Mouse (Mus musculus) embryonic facial prominence, embryonic 10.5 days (tissue): Measurements from ENCODE around the gene Plekhg5. TPM values are rescaled to one million over a fixed set of nuclear protein-coding genes. Genes with fewer than 3 reads are reported as not detected.

Experiments used
- DNase-seq: peaks from one replicate; pipeline ENCODE4 v3.0.0-alpha.2; 2017; ENCODE audit warnings: low spot score
- H3K27ac ChIP-seq: fragments of 300-500 bp; sonication (generic); replicated peaks from 2 replicates; pipeline ENCODE4 v1.5.1; 2016; ENCODE audit warnings: mild to moderate bottlenecking
- H3K27me3 ChIP-seq: fragments of 300-500 bp; sonication (generic); replicated peaks from 2 replicates; pipeline ENCODE4 v1.6.1; 2016; ENCODE audit warnings: low read depth, mild to moderate bottlenecking; ENCODE audit not compliant: poor library complexity, severe bottlenecking
- H3K36me3 ChIP-seq: fragments of 300-500 bp; sonication (generic); replicated peaks from 2 replicates; pipeline ENCODE4 v1.6.1; 2016; ENCODE audit warnings: mild to moderate bottlenecking, moderate library complexity
- H3K4me1 ChIP-seq: fragments of 300-500 bp; sonication (generic); 2 replicates; pipeline ENCODE4 v1.6.1; 2016
- H3K4me3 ChIP-seq: fragments of 300-500 bp; sonication (generic); 2 replicates; pipeline ENCODE4 v1.5.1; 2016; ENCODE audit warnings: mild to moderate bottlenecking, moderate library complexity
- H3K9me3 ChIP-seq: fragments of 300-500 bp; sonication (generic); 2 replicates; pipeline ENCODE4 v1.6.1; 2016; ENCODE audit warnings: mild to moderate bottlenecking
- WGBS: fragments of 180-500 bp; shearing (Covaris S2); methylation state at CpG from one replicate; pipeline ENCODE4 v1.1.7; 2016; 5-methylcytosine and 5-hydroxymethylcytosine counted together
- polyA plus RNA-seq: library from polyadenylated mRNA; unstranded; fragments of >200 nt; fragmentation: Nextera tagmentation; extraction: Ambion mirVana; gene quantifications from 2 replicates; pipeline ENCODE4 v1.2.1, GENCODE M21; 2016

The Plekhg5 gene
- polyA plus RNA-seq, 1 experiment from 2014 or later = 13.2 TPM

- H3K4me1 ChIP-seq = peaks cover 29% of the 10 kb centered on the region
- H3K9me3 ChIP-seq = no peaks in the 10 kb centered on the region
- no peak overlapping the region for H3K4me3 ChIP-seq
- 85% methylated on average over 2 of the region's 2 CpGs for WGBS
- peaks cover 89% of the 10 kb centered on the region for H3K27me3 ChIP-seq
- H3K36me3 ChIP-seq = no peaks in the 10 kb centered on the region
- no peak overlapping the region for H3K27ac ChIP-seq
- no peak for DNase-seq
These were observed 64.6 kb downstream of the Plekhg5 start for GRCm38 (mm10) chr4:152136876-152137250.

GRCm38 (mm10) chr4:152138497-152139260 lies 66.4 kb downstream of the Plekhg5 start:
- no peak overlapping the region for H3K27ac ChIP-seq
- DNase-seq = peak; percentile 93
- H3K27me3 ChIP-seq = peaks cover 83% of the 10 kb centered on the region

DNA sequence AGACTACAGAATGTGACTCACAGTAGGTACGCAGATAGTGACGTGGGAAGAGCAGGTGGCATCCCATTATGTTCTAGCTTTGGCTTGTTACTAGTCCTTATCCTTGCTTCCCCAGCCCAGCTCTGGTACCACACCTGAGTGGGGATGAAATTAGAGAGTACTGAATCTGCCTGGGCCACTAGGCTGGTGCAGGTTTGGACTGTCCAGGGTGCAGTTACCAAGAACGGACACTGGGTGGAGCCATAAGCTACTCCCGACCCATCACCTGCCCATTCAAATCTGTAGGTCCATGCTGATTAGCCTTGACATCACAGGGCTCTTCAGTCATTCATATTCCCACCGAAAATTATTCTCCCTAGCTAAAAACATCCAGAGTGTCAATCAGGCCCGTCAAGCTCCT lies 68.1 kb downstream of the Plekhg5 start:
- no peaks in the 10 kb centered on the region for H3K36me3 ChIP-seq
- no peaks in the 10 kb centered on the region for H3K9me3 ChIP-seq
- DNase-seq = peak; percentile 64
- no peak overlapping the region for H3K4me3 ChIP-seq
- peaks cover 77% of the 10 kb centered on the region for H3K27me3 ChIP-seq
- WGBS = 33% methylated on average over 6 of the region's 6 CpGs
- no peak overlapping the region for H3K27ac ChIP-seq
- H3K4me1 ChIP-seq = peaks cover 15% of the 10 kb centered on the region

More at GRCm38 (mm10) chr4:152138497-152139260, 66.4 kb downstream of the Plekhg5 start:
- H3K4me3 ChIP-seq = peak overlapping the region; percentile 64
- no peaks in the 10 kb centered on the region for H3K36me3 ChIP-seq
- peaks cover 15% of the 10 kb centered on the region for H3K4me1 ChIP-seq
- no peaks in the 10 kb centered on the region for H3K9me3 ChIP-seq
- WGBS = 2% methylated on average over 51 of the region's 51 CpGs

- Histone ChIP-seq H3K36me3 (no peaks in the 10 kb centered on the region), H3K4me3 (no peak overlapping the region), H3K4me1 (peaks cover 11% of the 10 kb centered on the region), H3K9me3 (no peaks in the 10 kb centered on the region), H3K27ac (no peak overlapping the region), H3K27me3 (peaks cover 77% of the 10 kb centered on the region)
- no peak for DNase-seq
- WGBS = 80% methylated on average over 8 of the region's 8 CpGs
These were observed 69.3 kb downstream of the Plekhg5 start for GRCm38 (mm10) chr4:152141521-152142135.

DNA sequence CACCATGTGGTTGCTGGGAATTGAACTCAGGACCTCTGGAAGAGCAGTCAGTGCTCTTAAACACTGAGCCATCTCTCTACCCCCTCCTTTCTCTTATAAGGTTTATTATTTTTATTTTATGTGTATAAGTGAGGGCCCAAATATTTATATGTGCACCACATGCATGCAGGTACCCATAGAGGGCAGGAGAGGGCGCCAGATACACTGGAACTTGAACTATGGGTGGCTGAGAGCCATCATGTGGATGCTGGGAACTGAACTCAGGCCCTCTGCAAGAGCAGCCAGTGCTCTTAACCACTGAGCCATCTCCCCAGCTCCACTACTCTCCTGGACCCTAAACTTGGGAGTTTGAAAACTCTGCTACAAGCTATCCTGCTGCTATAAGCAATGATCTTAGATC lies 71.3 kb downstream of the Plekhg5 start:
- H3K27ac ChIP-seq = no peak overlapping the region
- H3K27me3 ChIP-seq = peaks cover 77% of the 10 kb centered on the region
- H3K4me1 ChIP-seq = peaks cover 5% of the 10 kb centered on the region
- no peaks in the 10 kb centered on the region for H3K36me3 ChIP-seq
- H3K4me3 ChIP-seq = no peak overlapping the region
- WGBS = 33% methylated on average over 1 of the region's 1 CpGs
- DNase-seq = no peak
- H3K9me3 ChIP-seq = no peaks in the 10 kb centered on the region

- H3K36me3 ChIP-seq = no peaks in the 10 kb centered on the region
- H3K9me3 ChIP-seq = no peaks in the 10 kb centered on the region
- peaks cover 81% of the 10 kb centered on the region for H3K27me3 ChIP-seq
- WGBS = 82% methylated on average over 10 of the region's 10 CpGs
- DNase-seq = no peak
- H3K27ac ChIP-seq = no peak overlapping the region
- no peaks in the 10 kb centered on the region for H3K4me1 ChIP-seq
- H3K4me3 ChIP-seq = no peak overlapping the region
These were observed 73.2 kb downstream of the Plekhg5 start for GRCm38 (mm10) chr4:152145473-152145872.

DNA sequence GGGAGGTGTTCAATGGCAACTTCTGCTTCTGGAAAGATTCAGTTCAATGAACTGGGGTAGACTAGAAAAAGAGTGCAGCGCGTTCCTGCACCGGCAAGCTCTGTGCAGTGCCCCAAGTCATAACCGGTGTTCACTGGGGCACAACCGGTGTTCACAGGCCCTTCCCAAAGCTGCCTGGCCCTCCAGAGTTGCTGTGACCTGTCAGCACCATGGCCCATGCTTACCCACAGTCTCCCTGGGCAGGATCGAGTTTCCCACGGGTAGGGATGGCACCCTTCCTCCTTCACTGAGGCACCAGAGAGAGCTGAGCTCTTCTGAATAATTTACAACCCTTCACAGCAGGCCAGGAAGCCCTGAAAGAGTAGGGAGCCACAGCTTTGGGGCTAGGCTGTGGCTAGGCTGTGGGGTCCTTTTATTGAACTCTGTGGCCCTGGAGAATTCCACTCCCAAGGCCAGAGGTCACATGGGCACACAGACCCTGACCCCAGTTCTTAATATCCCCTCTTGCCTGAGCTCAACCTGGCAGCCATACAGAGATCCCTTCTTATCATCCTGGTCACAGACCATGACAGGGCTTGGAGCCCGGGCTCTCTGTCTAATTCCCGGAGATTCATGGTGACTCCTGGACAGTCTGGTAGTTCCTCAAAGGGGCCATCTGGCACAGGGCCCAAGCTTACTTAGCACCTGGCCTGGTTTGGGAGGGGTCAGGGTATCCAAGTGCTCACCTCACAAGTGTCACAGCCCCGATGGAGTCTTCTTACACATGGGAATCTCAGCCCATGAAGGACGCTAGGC lies 73.9 kb downstream of the Plekhg5 start:
- Histone ChIP-seq H3K9me3 (no peaks in the 10 kb centered on the region), H3K27me3 (peaks cover 81% of the 10 kb centered on the region), H3K4me1 (no peaks in the 10 kb centered on the region), H3K4me3 (no peak overlapping the region), H3K36me3 (no peaks in the 10 kb centered on the region), H3K27ac (no peak overlapping the region)
- no peak for DNase-seq
- WGBS = 76% methylated on average over 11 of the region's 11 CpGs

- H3K27ac ChIP-seq = no peak overlapping the region
- peaks cover 98% of the 10 kb centered on the region for H3K27me3 ChIP-seq
- H3K4me3 ChIP-seq = no peak overlapping the region
- H3K4me1 ChIP-seq = peaks cover 20% of the 10 kb centered on the region
- H3K9me3 ChIP-seq = no peaks in the 10 kb centered on the region
- WGBS = 71% methylated on average over 4 of the region's 4 CpGs
- DNase-seq = no peak
- H3K36me3 ChIP-seq = no peaks in the 10 kb centered on the region
These were observed 78.2 kb downstream of the Plekhg5 start for GRCm38 (mm10) chr4:152150546-152150945.

DNA sequence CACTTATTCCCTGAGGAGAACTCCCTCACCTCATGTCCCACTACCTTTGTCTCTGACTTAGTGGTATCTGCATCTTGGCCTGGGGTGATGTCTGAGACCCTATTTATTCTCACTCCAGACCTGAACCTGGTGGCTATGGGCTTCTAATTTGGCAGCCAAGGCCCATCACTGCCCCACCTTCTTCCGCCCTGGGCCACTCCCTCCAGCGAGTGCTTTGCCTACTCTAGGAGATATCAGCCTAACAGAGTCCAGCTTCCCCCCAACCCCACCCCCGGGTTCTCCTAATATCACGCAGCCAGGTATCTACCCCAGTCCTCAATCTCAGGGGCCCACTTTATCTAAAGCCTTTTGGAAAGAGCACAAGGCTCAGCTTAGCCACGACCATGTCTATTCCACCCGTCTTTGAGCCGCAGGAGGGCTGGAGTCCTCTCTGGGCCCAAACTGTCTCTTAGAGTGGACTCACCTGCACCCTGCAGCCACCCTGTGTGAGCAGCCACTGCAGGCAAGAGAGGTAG lies 79.2 kb downstream of the Plekhg5 start:
- Histone ChIP-seq H3K4me1 (peaks cover 20% of the 10 kb centered on the region), H3K36me3 (no peaks in the 10 kb centered on the region), H3K27me3 (peaks cover 95% of the 10 kb centered on the region), H3K4me3 (peak overlapping the region; percentile 56), H3K27ac (peak overlapping the region; percentile 45; the same call in 1 of the 2 replicates), H3K9me3 (no peaks in the 10 kb centered on the region)
- no peak for DNase-seq
- WGBS = 21% methylated on average over 7 of the region's 7 CpGs

DNA sequence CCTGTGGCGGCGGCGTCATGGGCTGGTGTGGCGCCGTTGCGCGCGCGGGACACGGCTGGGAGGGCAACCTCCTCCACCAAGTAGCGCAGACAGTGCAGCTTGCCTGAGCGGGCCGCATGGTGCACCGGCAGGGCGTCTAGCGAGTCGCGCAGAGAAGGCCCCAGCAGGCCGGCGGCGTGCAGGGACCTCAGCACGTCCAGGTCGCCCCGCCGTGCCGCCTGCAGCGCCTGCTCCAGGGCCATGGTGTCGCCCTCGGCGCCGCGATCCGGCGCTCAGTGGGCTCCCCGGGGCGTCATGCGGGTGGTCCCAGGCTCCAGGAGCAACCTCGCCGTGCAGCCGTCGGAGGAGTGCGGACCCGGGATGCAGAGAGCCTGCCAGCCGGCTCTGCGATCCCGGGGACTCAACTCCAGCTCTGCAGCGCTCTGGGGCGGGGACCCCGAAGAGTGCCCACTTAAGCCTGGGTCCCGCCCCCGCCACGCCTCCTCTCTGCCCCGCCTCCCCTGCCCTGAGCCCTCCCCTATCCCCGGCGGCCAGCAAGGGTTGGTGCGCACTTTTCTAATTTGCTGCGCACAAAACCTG lies 79.8 kb downstream of the Plekhg5 start, which contains the start of gene Espn:
Gene Espn (minus strand): TSS at position 406 of the 579 bp plus-strand sequence.
- H3K4me3 ChIP-seq = peak within 1 kb of the TSS; percentile 56
- peaks cover 20% of the 10 kb centered on the region for H3K4me1 ChIP-seq
- DNase-seq = peak; percentile 88
- no peaks in the 10 kb centered on the region for H3K9me3 ChIP-seq
- H3K27me3 ChIP-seq = peaks cover 95% of the 10 kb centered on the region
- no peaks in the 10 kb centered on the region for H3K36me3 ChIP-seq
- H3K27ac ChIP-seq = peak within 1 kb of the TSS; percentile 45; the same call in 1 of the 2 replicates
- WGBS = under 1% methylated on average over 57 of the region's 57 CpGs

- peaks cover 29% of the 10 kb centered on the region for H3K4me1 ChIP-seq
- no peak overlapping the region for H3K27ac ChIP-seq
- peaks cover 96% of the 10 kb centered on the region for H3K27me3 ChIP-seq
- WGBS = 2% methylated on average over 23 of the region's 23 CpGs
- no peaks in the 10 kb centered on the region for H3K9me3 ChIP-seq
- H3K36me3 ChIP-seq = no peaks in the 10 kb centered on the region
- H3K4me3 ChIP-seq = peak overlapping the region; percentile 41
- DNase-seq = peak; percentile 87
These were observed 81.5 kb downstream of the Plekhg5 start for GRCm38 (mm10) chr4:152153771-152154177.

- no peak for DNase-seq
- Histone ChIP-seq H3K27me3 (peaks cover 96% of the 10 kb centered on the region), H3K36me3 (no peaks in the 10 kb centered on the region), H3K4me3 (no peak overlapping the region), H3K27ac (no peak overlapping the region), H3K4me1 (peaks cover 40% of the 10 kb centered on the region), H3K9me3 (no peaks in the 10 kb centered on the region)
- 70% methylated on average over 4 of the region's 4 CpGs for WGBS
These were observed 82.7 kb downstream of the Plekhg5 start for GRCm38 (mm10) chr4:152155019-152155418.
